Comparison of ENCODE assay signal across 23 mouse cellular contexts in the genomic region with DNA sequence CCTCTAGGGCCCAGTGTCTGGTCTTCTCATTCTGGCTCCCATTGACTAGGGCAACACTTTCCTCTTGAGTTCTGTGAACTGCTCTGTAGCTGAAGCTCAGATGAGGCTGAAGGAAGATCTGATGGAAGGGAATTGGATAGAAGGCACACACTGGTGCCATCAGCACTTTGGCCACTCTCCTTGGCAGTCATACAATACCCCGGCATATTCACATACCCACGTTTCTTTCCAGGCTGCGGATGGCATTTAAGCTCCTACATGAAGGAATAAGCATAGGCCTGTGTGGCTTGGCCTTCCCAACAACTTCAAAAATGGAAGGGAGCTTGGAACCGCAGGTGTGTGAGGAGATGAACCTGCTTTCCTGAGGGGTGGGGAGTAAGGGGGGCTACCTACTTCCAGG.
DNase-seq lines count a peak whose midpoint lies in the region; TF ChIP-seq lines count a peak whose summit lies in the region.
"Had no signal": no experiment of that assay in that cellular context is flagged by ENCODE, and none has a peak within 500 bp of the region (broad histone marks: within the 10 kb centered on the region; RNA-seq: fewer than 3 reads in every experiment).

No protein-coding gene starts in this region.

- no peak for TF ChIP-seq CTCF in gastrocnemius, adult 2 months (IDR thresholded peaks at IDR 0.05)

- peak; percentile 50 to 53 for DNase-seq in cerebellum, postnatal 10 days
- no peak for DNase-seq in cerebellum, postnatal 36 days
- DNase-seq in gastrocnemius, adult 2 months = peak; percentile 31
- DNase-seq in gastrocnemius, postnatal 10 days = no peak
- DNase-seq in brain, adult 2 months (ENCODE audit: low read depth, low spot score) = peak; percentile 54
- no peak for DNase-seq in left cerebral cortex, postnatal 4 days
- DNase-seq: adrenal gland, postnatal 10 days; adrenal gland, postnatal 36 days; B cell, adult 2 months; cerebellum, adult 11-12 months; cerebellum, adult 8-10 months; gastrocnemius, postnatal 14 days; heart, adult 18-20 months; heart, postnatal 10 days; heart, postnatal 36 days; kidney, adult 11 months had no signal

- no peak overlapping the region for H3K27ac ChIP-seq in gastrocnemius, adult 2 months
- H3K27ac ChIP-seq: embryonic facial prominence, embryonic 12.5 days; embryonic facial prominence, embryonic 15.5 days; heart, embryonic 15.5 days; hindbrain, embryonic 10.5 days; hindbrain, embryonic 13.5 days; intestine, embryonic 15.5 days had no signal

- intact Hi-C loops in gastrocnemius, adult 2 months (cut with DNase I) = no loop called here
- intact Hi-C loops in left cerebral cortex, postnatal 4 days (cut with DNase I) = no loop called here

- H3K4me3 ChIP-seq in gastrocnemius, adult 2 months = no peak overlapping the region
- H3K4me3 ChIP-seq: embryonic facial prominence, embryonic 12.5 days; embryonic facial prominence, embryonic 15.5 days; heart, embryonic 12.5 days; heart, embryonic 15.5 days; hindbrain, embryonic 10.5 days; hindbrain, embryonic 13.5 days; intestine, embryonic 15.5 days had no signal

Comparison
In these comparisons a context has a peak if more than half of its experiments do, and no peak if none do; other contexts are left out.
1. DNase-seq: peak in cerebellum, postnatal 10 days (2 of 2), gastrocnemius, adult 2 months (single experiment) and brain, adult 2 months (single experiment); none in cerebellum, postnatal 36 days (0 of 2), gastrocnemius, postnatal 10 days (single experiment) and left cerebral cortex, postnatal 4 days (single experiment).